Mouse (Mus musculus) erythroblast, embryonic 14.5 days (primary cell): Measurements from ENCODE around the gene Plekha1.

Source experiments
- GATA1 ChIP-seq: IDR thresholded peaks from 2 replicates; pipeline ENCODE4 v1.6.1; 2012; ENCODE audit warnings: low read length, inconsistent platforms, mixed read lengths
- TAL1 ChIP-seq: IDR thresholded peaks from 3 replicates; pipeline ENCODE4 v1.6.1; 2012; ENCODE audit warnings: low read length, inconsistent platforms, mixed read lengths

DNA sequence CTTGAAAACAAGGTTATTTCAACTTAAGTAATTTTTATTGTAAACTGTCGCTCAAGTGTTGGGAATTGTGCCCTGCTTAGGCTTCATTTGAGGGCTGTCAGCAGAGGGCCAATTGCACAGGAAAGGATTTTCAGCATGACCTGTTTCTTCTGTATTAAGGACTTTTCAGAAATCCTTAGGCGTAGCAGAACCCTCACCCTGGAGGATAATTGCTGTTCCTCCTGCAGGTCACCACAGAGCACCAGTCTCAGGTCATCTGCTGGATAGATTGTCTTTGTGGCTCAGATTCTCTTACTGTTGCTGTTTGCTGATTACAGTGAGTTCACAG lies 30.0 kb downstream of the Plekha1 start:
- TF ChIP-seq TAL1 (no peak), GATA1 (no peak)
